Mouse (Mus musculus): ENCODE results near the gene Vmn2r80. TPM values are rescaled to one million over a fixed set of nuclear protein-coding genes. Genes with fewer than 3 reads are reported as not detected.
"Not testable (repeated sequence)": the region's sequence is repeated elsewhere in the genome, so short reads cannot be mapped to it uniquely, and the experiment has no call there.

The Vmn2r80 gene
- not detected in 2 replicates for polyA plus RNA-seq (2014; fragmentation: Nextera tagmentation; extraction: Ambion mirVana)

DNA sequence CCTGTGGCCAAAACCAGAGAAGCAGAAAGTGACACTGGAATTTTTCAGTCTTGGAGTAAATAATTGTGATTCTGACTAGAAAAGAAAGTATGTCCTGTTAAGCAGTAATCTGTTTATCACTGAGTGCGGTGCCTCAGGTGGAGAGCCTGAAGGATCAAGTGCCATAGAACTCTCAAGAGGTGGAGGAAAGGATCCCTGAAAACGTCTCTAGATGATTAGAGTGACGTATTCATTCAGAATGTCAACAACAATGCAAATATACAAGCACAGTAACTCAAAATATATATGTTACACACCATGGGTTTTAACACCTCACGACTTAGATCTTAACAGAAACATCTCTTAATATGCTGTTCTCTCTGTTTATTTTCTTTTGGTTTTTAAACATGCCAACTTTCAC lies at the start of gene Vmn2r80:
TSS of gene Vmn2r80 (plus strand) at position 301 of the 400 bp plus-strand sequence.
- H3K4me2 ChIP-seq (replicated peaks); H3K27ac ChIP-seq; H3K9me3 ChIP-seq (ENCODE audit: control insufficient read depth, low read length); H3K36me3 ChIP-seq (replicated peaks; ENCODE audit: control insufficient read depth, insufficient read depth); H3K4me3 ChIP-seq (replicated peaks; ENCODE audit: low read length); H3K9ac ChIP-seq; DNase-seq (ENCODE audit: low spot score); H3K27me3 ChIP-seq (ENCODE audit: control insufficient read depth, insufficient read depth, low read length); ATAC-seq (ENCODE audit: low FRiP score); H3K4me1 ChIP-seq (replicated peaks; ENCODE audit: control insufficient read depth, insufficient read depth, low read length): not testable (repeated sequence)
- WGBS: 84% methylated on average over 4 of the region's 4 CpGs

DNA sequence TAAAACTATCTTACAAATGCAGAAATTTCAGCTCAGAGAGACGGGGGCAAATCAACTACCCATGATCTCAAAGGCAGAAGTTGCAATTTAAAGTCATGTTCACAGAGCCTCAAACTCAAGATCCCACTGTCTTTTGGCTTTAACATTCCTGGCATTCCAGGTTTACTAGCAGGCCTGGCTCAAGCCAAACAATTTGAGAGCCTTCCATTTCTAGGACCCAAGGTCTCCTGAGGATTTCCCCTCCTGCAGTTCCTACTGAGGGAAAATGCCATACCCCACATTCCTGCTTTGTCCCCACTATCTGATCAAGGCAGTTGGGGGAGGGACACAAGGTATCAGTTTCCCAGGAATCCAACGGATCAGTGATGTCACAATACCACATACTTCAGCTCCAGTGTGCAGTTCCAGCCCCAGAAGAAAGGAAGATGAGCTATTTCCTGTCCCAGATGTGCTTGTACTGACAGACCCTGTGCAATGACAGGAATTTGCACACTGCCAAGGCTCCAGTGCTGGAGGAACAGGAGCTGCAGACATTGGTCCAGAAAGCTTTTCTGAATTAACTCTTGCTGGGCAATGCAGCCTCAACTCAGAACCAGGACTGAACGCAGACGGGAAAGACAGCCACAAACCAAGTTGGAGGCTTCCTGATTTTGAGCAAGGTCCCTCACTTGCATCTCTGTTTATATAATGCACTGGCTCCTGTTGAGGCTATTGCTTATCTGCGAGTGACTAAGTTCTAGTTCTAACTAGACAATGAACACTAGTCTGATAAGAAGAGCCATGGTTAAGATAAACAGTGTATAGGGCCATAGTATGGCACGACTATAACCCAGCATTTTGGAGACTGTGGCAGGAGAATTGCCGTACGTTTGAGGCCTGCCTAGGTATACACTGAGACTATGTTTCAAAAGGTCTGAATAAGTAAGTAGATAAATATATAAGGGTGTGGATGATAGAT lies 42.0 kb upstream of the Vmn2r80 start:
- ATAC-seq (ENCODE audit: low FRiP score): no peak
- no peak overlapping the region for H3K9ac ChIP-seq

DNA sequence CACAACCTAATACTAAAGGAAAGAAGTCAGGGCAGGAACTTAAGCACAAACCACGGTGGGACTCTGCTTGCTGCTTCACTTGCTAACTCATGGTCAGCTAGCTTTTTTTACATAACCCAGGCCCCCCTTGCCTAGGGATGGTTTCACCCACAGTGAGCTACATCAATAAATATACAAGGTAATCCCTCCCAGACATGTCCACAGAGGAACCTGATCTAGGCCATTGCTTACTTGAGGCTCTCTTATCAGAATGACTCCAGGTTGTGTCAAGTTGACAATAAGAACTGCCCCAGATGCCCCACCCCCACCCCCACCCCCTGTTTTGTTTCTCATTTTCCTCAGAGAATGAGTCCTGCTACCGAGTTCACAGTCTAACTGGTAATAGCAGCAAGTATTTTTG lies 41.0 kb upstream of the Vmn2r80 start:
- DNase-seq (ENCODE audit: low spot score): no peak
- Histone ChIP-seq H3K27me3 (ENCODE audit: control insufficient read depth, insufficient read depth, low read length) (no peaks in the 10 kb centered on the region), H3K36me3 (replicated peaks; ENCODE audit: control insufficient read depth, insufficient read depth) (no peaks in the 10 kb centered on the region), H3K4me1 (replicated peaks; ENCODE audit: control insufficient read depth, insufficient read depth, low read length) (no peaks in the 10 kb centered on the region), H3K9ac (no peak overlapping the region), H3K9me3 (ENCODE audit: control insufficient read depth, low read length) (no peaks in the 10 kb centered on the region), H3K27ac (no peak overlapping the region), H3K4me3 (replicated peaks; ENCODE audit: low read length) (no peak overlapping the region), H3K4me2 (replicated peaks) (no peak overlapping the region)
- 80% methylated on average over 2 of the region's 2 CpGs for WGBS
- no peak for ATAC-seq (ENCODE audit: low FRiP score)

More for the DNA sequence above, 42.0 kb upstream of the Vmn2r80 start:
- no peaks in the 10 kb centered on the region for H3K27me3 ChIP-seq (ENCODE audit: control insufficient read depth, insufficient read depth, low read length)
- no peak overlapping the region for H3K4me2 ChIP-seq (replicated peaks)
- WGBS: 78% methylated on average over 8 of the region's 8 CpGs
- no peaks in the 10 kb centered on the region for H3K4me1 ChIP-seq (replicated peaks; ENCODE audit: control insufficient read depth, insufficient read depth, low read length)
- no peak overlapping the region for H3K4me3 ChIP-seq (replicated peaks; ENCODE audit: low read length)
- no peak overlapping the region for H3K27ac ChIP-seq
- no peaks in the 10 kb centered on the region for H3K9me3 ChIP-seq (ENCODE audit: control insufficient read depth, low read length)
- DNase-seq (ENCODE audit: low spot score): no peak
- no peaks in the 10 kb centered on the region for H3K36me3 ChIP-seq (replicated peaks; ENCODE audit: control insufficient read depth, insufficient read depth)

DNA sequence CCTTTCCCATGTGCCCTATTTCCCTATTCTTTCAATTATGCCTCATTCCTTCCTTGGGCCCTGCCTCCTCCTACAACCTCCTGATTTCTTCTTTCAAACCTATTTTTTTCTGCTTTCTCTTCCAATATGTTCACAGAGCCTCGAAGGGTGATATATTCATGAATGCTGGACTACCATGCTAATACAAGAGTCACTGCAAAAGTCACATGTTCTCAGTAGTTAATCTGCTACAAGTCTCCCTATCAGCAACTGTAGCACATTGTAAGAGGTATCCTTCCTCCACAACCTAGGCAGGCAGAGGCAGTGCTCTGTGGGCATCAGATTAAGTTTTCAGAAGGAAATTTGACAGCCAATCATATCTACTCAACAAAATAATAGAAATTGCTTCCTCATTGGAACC lies 39.4 kb upstream of the Vmn2r80 start:
- Histone ChIP-seq H3K9me3 (ENCODE audit: control insufficient read depth, low read length) (no peaks in the 10 kb centered on the region), H3K9ac (no peak overlapping the region), H3K36me3 (replicated peaks; ENCODE audit: control insufficient read depth, insufficient read depth) (no peaks in the 10 kb centered on the region), H3K4me1 (replicated peaks; ENCODE audit: control insufficient read depth, insufficient read depth, low read length) (no peaks in the 10 kb centered on the region), H3K4me2 (replicated peaks) (no peak overlapping the region), H3K4me3 (replicated peaks; ENCODE audit: low read length) (no peak overlapping the region), H3K27ac (no peak overlapping the region), H3K27me3 (ENCODE audit: control insufficient read depth, insufficient read depth, low read length) (no peaks in the 10 kb centered on the region)
- no peak for DNase-seq (ENCODE audit: low spot score)
- ATAC-seq (ENCODE audit: low FRiP score): no peak
- 76% methylated on average over 1 of the region's 1 CpGs for WGBS

DNA sequence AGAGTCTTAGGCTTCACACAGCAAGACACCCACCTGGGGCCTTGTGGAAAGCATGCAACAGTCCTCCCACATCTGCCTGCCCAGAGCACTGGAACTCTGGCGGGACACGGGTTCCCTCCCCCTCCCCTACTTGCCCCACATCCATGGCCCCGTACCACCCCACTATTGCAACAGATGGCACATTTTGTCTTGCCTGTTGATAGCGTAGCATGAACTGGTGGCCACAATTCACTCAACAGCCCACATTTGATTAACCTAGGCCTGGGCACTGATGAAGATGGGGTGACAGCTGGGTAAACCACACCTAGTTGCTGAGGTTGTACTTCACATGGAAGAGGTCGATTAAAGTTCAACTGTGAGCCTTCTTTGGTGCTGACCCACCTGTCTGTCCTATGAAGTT lies 38.1 kb upstream of the Vmn2r80 start:
- ATAC-seq (ENCODE audit: low FRiP score): no peak
- Histone ChIP-seq H3K4me2 (replicated peaks) (no peak overlapping the region), H3K9ac (no peak overlapping the region), H3K4me1 (replicated peaks; ENCODE audit: control insufficient read depth, insufficient read depth, low read length) (no peaks in the 10 kb centered on the region), H3K27ac (no peak overlapping the region), H3K9me3 (ENCODE audit: control insufficient read depth, low read length) (no peaks in the 10 kb centered on the region), H3K4me3 (replicated peaks; ENCODE audit: low read length) (no peak overlapping the region), H3K27me3 (ENCODE audit: control insufficient read depth, insufficient read depth, low read length) (no peaks in the 10 kb centered on the region), H3K36me3 (replicated peaks; ENCODE audit: control insufficient read depth, insufficient read depth) (no peaks in the 10 kb centered on the region)
- no peak for DNase-seq (ENCODE audit: low spot score)
- WGBS: 89% methylated on average over 5 of the region's 5 CpGs

DNA sequence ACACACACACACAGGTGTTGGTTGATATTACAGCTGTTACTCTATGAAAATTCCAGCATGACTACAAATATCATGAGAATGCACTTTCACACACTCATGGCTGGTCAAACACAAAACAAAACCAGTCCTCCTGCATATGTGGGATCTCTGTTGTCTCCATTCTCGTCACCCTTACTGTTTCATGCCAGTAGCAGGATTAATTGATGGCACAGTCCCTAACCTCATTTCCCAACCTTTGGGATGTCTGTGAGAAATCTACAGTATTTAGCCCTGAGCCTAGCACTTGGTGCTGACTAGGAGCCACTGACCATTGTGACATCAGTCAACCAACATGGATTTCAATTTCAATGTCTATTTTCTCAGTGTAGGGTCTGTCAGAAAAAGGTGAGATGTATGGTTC lies 33.5 kb upstream of the Vmn2r80 start:
- no peak overlapping the region for H3K4me3 ChIP-seq (replicated peaks; ENCODE audit: low read length)
- no peaks in the 10 kb centered on the region for H3K9me3 ChIP-seq (ENCODE audit: control insufficient read depth, low read length)
- DNase-seq (ENCODE audit: low spot score) (no peak), ATAC-seq (ENCODE audit: low FRiP score) (no peak)
- no peak overlapping the region for H3K4me2 ChIP-seq (replicated peaks)
- no peaks in the 10 kb centered on the region for H3K27me3 ChIP-seq (ENCODE audit: control insufficient read depth, insufficient read depth, low read length)
- H3K4me1 ChIP-seq (replicated peaks; ENCODE audit: control insufficient read depth, insufficient read depth, low read length): no peaks in the 10 kb centered on the region
- H3K36me3 ChIP-seq (replicated peaks; ENCODE audit: control insufficient read depth, insufficient read depth): no peaks in the 10 kb centered on the region
- no peak overlapping the region for H3K9ac ChIP-seq
- H3K27ac ChIP-seq: no peak overlapping the region
- 72% methylated on average over 1 of the region's 1 CpGs for WGBS

DNA sequence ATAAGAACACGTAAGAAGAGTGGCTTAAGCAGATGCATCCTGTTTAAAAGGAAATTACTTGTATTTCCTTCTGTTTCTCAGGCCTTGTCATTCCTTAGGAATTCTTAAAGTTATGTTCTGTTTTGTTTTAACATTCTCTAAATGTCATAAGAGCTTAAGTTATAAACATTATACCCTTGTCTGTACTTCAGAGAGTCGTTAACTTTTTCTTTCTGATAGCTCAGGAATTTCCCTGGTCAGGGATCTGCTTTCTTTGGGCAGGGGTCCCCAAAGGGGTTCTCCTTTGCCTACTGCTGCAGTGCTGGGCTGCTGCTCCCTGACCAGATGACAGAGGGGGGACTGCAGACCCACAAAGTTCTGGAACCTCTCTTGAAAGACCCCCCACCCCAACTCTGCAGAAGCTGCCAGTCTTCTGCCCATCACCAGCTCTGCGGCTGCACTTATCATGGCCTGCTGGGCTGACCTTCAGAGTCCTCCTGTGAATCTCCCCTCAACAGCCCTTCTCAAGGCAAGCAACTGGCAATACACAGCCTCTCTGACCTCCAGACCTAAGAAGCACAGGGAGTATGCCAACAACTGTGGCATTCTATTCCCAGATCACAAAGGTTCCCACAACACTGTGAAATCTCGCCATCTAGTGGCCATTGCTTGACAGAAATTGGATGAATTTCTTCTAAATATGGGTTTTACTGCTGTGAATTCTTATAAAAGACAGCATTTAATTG lies 32.3 kb upstream of the Vmn2r80 start:
- Histone ChIP-seq H3K27me3 (ENCODE audit: control insufficient read depth, insufficient read depth, low read length) (no peaks in the 10 kb centered on the region), H3K36me3 (replicated peaks; ENCODE audit: control insufficient read depth, insufficient read depth) (no peaks in the 10 kb centered on the region), H3K27ac (no peak overlapping the region), H3K4me2 (replicated peaks) (no peak overlapping the region), H3K9me3 (ENCODE audit: control insufficient read depth, low read length) (no peaks in the 10 kb centered on the region), H3K9ac (no peak overlapping the region), H3K4me3 (replicated peaks; ENCODE audit: low read length) (no peak overlapping the region), H3K4me1 (replicated peaks; ENCODE audit: control insufficient read depth, insufficient read depth, low read length) (no peaks in the 10 kb centered on the region)
- peak; percentile 78; the same call in 1 of the 2 replicates for ATAC-seq (ENCODE audit: low FRiP score)
- 57% methylated on average over 4 of the region's 4 CpGs for WGBS
- peak; percentile 90 for DNase-seq (ENCODE audit: low spot score)

DNA sequence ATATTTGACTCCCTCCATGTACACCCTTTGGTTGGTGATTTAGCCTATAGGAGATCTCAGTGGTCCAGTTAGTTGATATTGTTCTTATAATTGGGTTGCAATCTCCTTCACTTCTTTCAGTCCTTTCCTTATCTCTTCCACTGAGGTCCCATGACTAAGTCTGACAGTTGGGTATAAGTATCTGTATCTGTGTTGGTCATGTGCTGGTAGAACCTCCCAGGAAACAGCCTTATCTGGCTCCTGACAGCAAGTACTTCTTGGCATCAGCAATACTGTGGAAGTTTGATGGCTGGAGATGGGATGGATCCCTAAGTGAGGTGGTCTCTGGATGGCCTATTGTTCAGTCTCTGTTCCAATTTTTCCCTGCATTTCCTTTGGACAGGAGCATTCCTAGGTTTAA lies 3.0 kb downstream of the Vmn2r80 start:
- Histone ChIP-seq H3K9ac (no peak overlapping the region), H3K27me3 (ENCODE audit: control insufficient read depth, insufficient read depth, low read length) (no peaks in the 10 kb centered on the region), H3K27ac (no peak overlapping the region), H3K4me3 (replicated peaks; ENCODE audit: low read length) (no peak overlapping the region), H3K4me2 (replicated peaks) (no peak overlapping the region), H3K36me3 (replicated peaks; ENCODE audit: control insufficient read depth, insufficient read depth) (no peaks in the 10 kb centered on the region), H3K4me1 (replicated peaks; ENCODE audit: control insufficient read depth, insufficient read depth, low read length) (no peaks in the 10 kb centered on the region), H3K9me3 (ENCODE audit: control insufficient read depth, low read length) (no peaks in the 10 kb centered on the region)
- DNase-seq (ENCODE audit: low spot score) (no peak), ATAC-seq (ENCODE audit: low FRiP score) (no peak)

DNA sequence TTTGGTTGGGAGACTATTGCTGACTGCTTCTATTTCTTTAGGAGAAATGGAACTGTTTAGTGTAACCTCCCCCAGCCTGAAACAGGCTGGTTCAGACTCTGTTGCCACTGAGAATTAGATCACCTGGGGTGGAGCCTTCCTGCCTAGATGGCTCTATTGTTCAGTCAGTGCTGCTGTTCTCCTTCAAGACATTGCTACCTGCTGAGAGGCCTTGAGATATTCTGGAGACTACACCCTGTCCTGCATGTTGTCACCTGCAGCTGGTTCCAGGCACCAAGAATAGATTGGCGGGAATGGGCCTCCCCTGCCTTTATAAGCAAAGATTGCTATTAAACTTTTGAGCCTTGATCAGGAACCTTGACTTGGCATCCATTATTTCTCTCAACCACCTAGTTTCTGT lies 51.4 kb downstream of the Vmn2r80 start:
- not testable (repeated sequence) for H3K9me3 ChIP-seq (ENCODE audit: control insufficient read depth, low read length); H3K36me3 ChIP-seq (replicated peaks; ENCODE audit: control insufficient read depth, insufficient read depth); H3K27ac ChIP-seq; H3K4me2 ChIP-seq (replicated peaks); H3K4me1 ChIP-seq (replicated peaks; ENCODE audit: control insufficient read depth, insufficient read depth, low read length); H3K4me3 ChIP-seq (replicated peaks; ENCODE audit: low read length); DNase-seq (ENCODE audit: low spot score); H3K9ac ChIP-seq; H3K27me3 ChIP-seq (ENCODE audit: control insufficient read depth, insufficient read depth, low read length); ATAC-seq (ENCODE audit: low FRiP score)
- 81% methylated on average over 1 of the region's 1 CpGs for WGBS

All from hindbrain, embryonic 14.5 days (tissue).